Mouse (Mus musculus) ES-Bruce4 (cell line): ENCODE data around the gene Ctnnd2.

Experiments
- CTCF ChIP-seq: IDR thresholded peaks from one replicate; pipeline ENCODE4 v1.8.1; 2011; ENCODE audit warnings: low read depth, low read length
- POLR2A ChIP-seq: IDR thresholded peaks from one replicate; pipeline ENCODE4 v1.8.1; 2011; ENCODE audit warnings: low read length; ENCODE audit not compliant: insufficient read depth

GRCm38 (mm10) chr15:30966826-30967225 lies 794.4 kb downstream of the Ctnnd2 start:
- TF ChIP-seq CTCF (no peak), POLR2A (no peak)
